Mouse (Mus musculus): ENCODE data around the gene Cdrt4. TPM values are rescaled to one million over a fixed set of nuclear protein-coding genes. Genes with fewer than 3 reads are reported as not detected.

Cdrt4 gene
- total RNA-seq, 4 experiments from 2014 or later: not detected

DNA sequence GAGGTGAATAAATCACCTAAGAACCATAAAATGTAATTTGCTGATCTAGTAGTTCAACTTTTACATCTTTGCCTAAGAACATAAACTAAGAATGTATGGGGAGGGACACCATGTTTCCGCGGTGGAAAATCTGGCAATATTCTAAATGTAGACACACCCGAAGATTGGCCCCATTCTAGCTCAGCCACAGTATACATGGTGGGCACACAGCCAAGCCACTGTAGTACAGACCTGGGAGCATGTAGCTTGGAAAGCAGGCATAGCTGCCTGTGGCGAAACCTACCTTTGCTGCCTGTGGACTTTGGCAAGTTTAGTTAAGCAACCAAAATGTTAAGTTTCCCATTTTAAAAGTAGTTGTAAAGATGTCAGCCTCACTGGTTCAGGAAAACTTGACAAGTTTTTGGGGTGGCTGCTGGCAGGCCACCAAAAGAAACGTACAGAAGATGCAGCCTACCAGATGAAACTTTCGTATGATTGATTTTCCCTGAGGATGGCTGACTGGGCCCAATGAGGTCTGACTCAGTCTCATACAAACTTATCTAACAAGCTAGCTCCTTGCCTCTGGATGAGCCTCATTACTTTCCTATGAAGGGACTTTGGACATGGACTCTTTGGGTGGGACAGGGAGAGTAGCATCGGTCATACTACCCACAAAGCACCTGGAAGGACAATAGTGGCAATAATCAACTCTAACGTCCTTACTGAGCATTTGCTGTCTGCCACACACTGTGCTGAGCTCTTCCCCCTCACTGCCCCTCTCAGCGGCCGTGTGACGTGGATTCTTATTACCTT is 84.6 kb downstream of the Cdrt4 start:
- no peak for DNase-seq (ENCODE audit: low spot score in 2 of 2)

DNA sequence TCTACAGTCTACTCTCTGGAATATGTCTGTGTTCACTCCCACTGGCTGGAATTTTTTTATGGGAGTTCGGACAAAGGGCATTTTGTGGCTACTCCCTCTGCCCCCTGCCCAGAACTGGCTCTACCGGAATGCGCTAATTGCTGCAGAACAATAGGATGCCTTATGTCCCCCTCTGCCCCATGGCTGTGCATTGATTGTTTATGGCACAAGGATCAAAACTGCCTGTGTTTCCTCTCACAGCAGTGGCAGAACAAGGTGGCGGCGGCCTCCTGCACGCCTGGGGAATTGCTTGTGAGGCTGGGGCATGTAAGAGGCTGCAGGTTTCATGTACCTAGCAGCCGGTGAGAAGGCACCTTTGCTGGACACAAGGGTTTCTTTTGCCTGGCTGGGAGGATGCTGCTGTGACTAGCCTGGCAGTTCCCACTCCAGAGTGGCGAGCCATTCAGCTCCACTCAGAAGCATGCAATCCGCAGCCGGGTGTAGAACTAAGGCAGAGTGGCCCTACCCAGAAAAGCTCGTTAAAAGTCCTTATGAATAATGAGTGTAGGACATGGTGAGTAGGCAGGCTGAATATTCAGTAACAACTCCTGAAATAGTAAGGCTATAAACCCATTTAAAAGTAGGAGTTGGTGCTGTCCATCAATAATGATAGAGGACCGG is 89.1 kb downstream of the Cdrt4 start:
- DNase-seq (ENCODE audit: low spot score in 2 of 2): no peak

Other genes with a start within 250 kb of the Cdrt4 start
- 1 to 10 TPM in 1 of 4 experiments, under 1 TPM in 3; 0.48 to 1.4 (median 0.73) TPM for gene Zfp287, start 219.3 kb upstream of the Cdrt4 start, total RNA-seq (2022)
- gene Gm10428, start 198.1 kb upstream of the Cdrt4 start, total RNA-seq (2022): not detected
- gene Zfp286, start 161.7 kb upstream of the Cdrt4 start, total RNA-seq (2022): 1 to 10 TPM; 1.4 to 1.7 (median 1.6) TPM
- 10 to 100 TPM; 35.0 to 46.2 (median 37.3) TPM for gene Trim16, start 131.0 kb upstream of the Cdrt4 start, total RNA-seq (2022)
- under 1 TPM in 3 of 4 experiments, not detected in 1; 0.11 to 0.65 (median 0.19) TPM for gene Fbxw10, start 104.1 kb upstream of the Cdrt4 start, total RNA-seq (2022)
- gene Tvp23b, start 71.7 kb upstream of the Cdrt4 start, total RNA-seq (2022): 1 to 10 TPM; 3.5 to 6.2 (median 5.3) TPM
- gene Tekt3, start 110.5 kb downstream of the Cdrt4 start, total RNA-seq (2022): not detected
- 10 to 100 TPM; 12.7 to 25.4 (median 23.4) TPM for gene Pmp22, start 177.8 kb downstream of the Cdrt4 start, total RNA-seq (2022)

Data from gastrocnemius, adult 8-10 months (tissue).